13 mouse cellular contexts compared by ENCODE assay signal in genomic region chr10:25387268-25387667, GRCm38 (mm10). TPM values are rescaled to one million over a fixed set of nuclear protein-coding genes. Genes with fewer than 3 reads are reported as not detected.
DNase-seq lines count a peak whose midpoint lies in the region; ATAC-seq and TF ChIP-seq lines count a peak whose summit lies in the region.
"Had no signal": no experiment of that assay in that cellular context is flagged by ENCODE, and none has a peak within 500 bp of the region (broad histone marks: within the 10 kb centered on the region; RNA-seq: fewer than 3 reads in every experiment).

No protein-coding gene starts in this region.

- DNase-seq in heart, postnatal 4 days, result no peak
- DNase-seq in thymus, adult 2 months, result peak; percentile 31
- no peak for DNase-seq in thymus, postnatal 4 days
- DNase-seq in heart, postnatal 0 days (ENCODE audit: low spot score), result no peak
- DNase-seq in adrenal gland, postnatal 25 days, result no peak
- DNase-seq in urinary bladder, adult 2 months (ENCODE audit: low spot score), result no peak
- DNase-seq in adrenal gland, postnatal 4 days (ENCODE audit: low spot score in 2 of 2), result no peak
- DNase-seq: cerebellum, adult 11-12 months; liver, embryonic 13.5 days; right cerebral cortex, postnatal 25 days had no signal

- ATAC-seq in heart, embryonic 13.5 days (ENCODE audit: extremely low read depth, insufficient number of reproducible peaks, low FRiP score, low TSS enrichment), result no peak; the same call in 1 of the 2 replicates
- ATAC-seq in heart, postnatal 0 days (ENCODE audit: insufficient read depth, low read depth), result no peak

- peaks cover 64% of the 10 kb centered on the region for H3K4me1 ChIP-seq in heart, embryonic 13.5 days
- peaks cover 14% of the 10 kb centered on the region for H3K4me1 ChIP-seq in thymus, adult 2 months (replicated peaks; ENCODE audit: control insufficient read depth, insufficient read depth, low read length)
- H3K4me1 ChIP-seq in heart, postnatal 0 days (ENCODE audit: control insufficient read depth, insufficient read depth), result peaks cover 17% of the 10 kb centered on the region; the same call in 1 of the 2 replicates

- no peaks in the 10 kb centered on the region for H3K27me3 ChIP-seq in heart, embryonic 13.5 days (replicated peaks)
- H3K27me3 ChIP-seq in thymus, adult 2 months (ENCODE audit: control insufficient read depth, insufficient read depth, low read length), result no peaks in the 10 kb centered on the region
- no peaks in the 10 kb centered on the region for H3K27me3 ChIP-seq in heart, postnatal 0 days (ENCODE audit: control insufficient read depth, insufficient read depth, low read length)
- H3K27me3 ChIP-seq: intestine, embryonic 15.5 days; liver, embryonic 13.5 days had no signal

- H3K4me3 ChIP-seq in heart, embryonic 13.5 days, result no peak overlapping the region
- H3K4me3 ChIP-seq in thymus, adult 2 months (ENCODE audit: control insufficient read depth, insufficient read depth, low read length), result no peak overlapping the region
- no peak overlapping the region for H3K4me3 ChIP-seq in heart, postnatal 0 days (ENCODE audit: low read depth, low read length)
- H3K4me3 ChIP-seq: intestine, embryonic 15.5 days; liver, embryonic 13.5 days; myocyte had no signal

- H3K27ac ChIP-seq in heart, embryonic 13.5 days (replicated peaks), result peak overlapping the region; percentile 67
- no peak overlapping the region for H3K27ac ChIP-seq in thymus, adult 2 months (ENCODE audit: control insufficient read depth, insufficient read depth, low read length)
- peak overlapping the region; percentile 18; the same call in 1 of the 2 replicates for H3K27ac ChIP-seq in heart, postnatal 0 days (ENCODE audit: low read depth)
- H3K27ac ChIP-seq: intestine, embryonic 15.5 days; liver, embryonic 13.5 days had no signal

- TF ChIP-seq CTCF in thymus, adult 2 months (IDR thresholded peaks at IDR 0.05; ENCODE audit: borderline replicate concordance, control insufficient read depth, extremely low read depth, insufficient read depth, low read length, poor library complexity), result no peak
- TF ChIP-seq CTCF in heart, postnatal 0 days (IDR thresholded peaks at IDR 0.05; ENCODE audit: low read depth), result no peak

- 22% methylated on average over 4 of the region's 4 CpGs for WGBS in heart, embryonic 13.5 days
- WGBS in thymus, adult 2 months, result 12% methylated on average over 4 of the region's 4 CpGs
- WGBS in heart, postnatal 0 days, result 43% methylated on average over 4 of the region's 4 CpGs

- no peak overlapping the region for H3K9ac ChIP-seq in heart, embryonic 13.5 days
- no peak overlapping the region for H3K9ac ChIP-seq in heart, postnatal 0 days (replicated peaks; ENCODE audit: low read depth, low read length)
- H3K9ac ChIP-seq: intestine, embryonic 15.5 days; liver, embryonic 13.5 days had no signal

- TF ChIP-seq POLR2A in thymus, adult 2 months (IDR thresholded peaks at IDR 0.05; ENCODE audit: control insufficient read depth, extremely low read depth, insufficient read depth, low read length, poor library complexity), result no peak

- H3K9me3 ChIP-seq in heart, embryonic 13.5 days, result no peaks in the 10 kb centered on the region
- no peaks in the 10 kb centered on the region for H3K9me3 ChIP-seq in heart, postnatal 0 days (replicated peaks; ENCODE audit: control insufficient read depth, low read length)
- H3K9me3 ChIP-seq: intestine, embryonic 15.5 days; liver, embryonic 13.5 days had no signal

- 0 out of 2 replicates have a peak overlapping the region, but pooled peaks have one; percentile 19 for H3K4me2 ChIP-seq in heart, embryonic 13.5 days
- no peak overlapping the region for H3K4me2 ChIP-seq in heart, postnatal 0 days (ENCODE audit: low read depth, low read length)
- H3K4me2 ChIP-seq: intestine, embryonic 15.5 days; liver, embryonic 13.5 days had no signal

- peaks cover 5% of the 10 kb centered on the region; the same call in 1 of the 2 replicates for H3K36me3 ChIP-seq in heart, embryonic 13.5 days
- no peaks in the 10 kb centered on the region for H3K36me3 ChIP-seq in thymus, adult 2 months (ENCODE audit: control insufficient read depth, insufficient read depth, low read length)
- H3K36me3 ChIP-seq in heart, postnatal 0 days (replicated peaks; ENCODE audit: control insufficient read depth, insufficient read depth, low read length), result no peaks in the 10 kb centered on the region
- H3K36me3 ChIP-seq: intestine, embryonic 15.5 days; liver, embryonic 13.5 days had no signal

- no peak for TF ChIP-seq EP300 in heart, postnatal 0 days (IDR thresholded peaks at IDR 0.05; ENCODE audit: low read depth)

RNA-seq across cellular contexts. Expression of gene Epb41l2, which starts 27.7 kb away (rescaled TPM):
- polyA plus RNA-seq in heart, embryonic 13.5 days (2015; fragmentation: Nextera tagmentation; extraction: Ambion mirVana), result 42.9 and 45.8 TPM in 2 replicates
- 10 to 100 TPM; 90.5 to 91.5 TPM for total RNA-seq in heart, postnatal 4 days (2021)
- 47.5 and 52.5 TPM in 2 replicates for polyA plus RNA-seq in thymus, adult 2 months (2012; rRNA removed)
- 34.6 and 50.1 TPM in 2 replicates for total RNA-seq in heart, postnatal 0 days (2014; rRNA removed; ENCODE audit: low replicate concordance)
- 21.6 and 25.5 TPM in 2 replicates for polyA plus RNA-seq in heart, postnatal 0 days (2015; fragmentation: Nextera tagmentation; extraction: Ambion mirVana)
- 70.7 and 82.6 TPM in 2 replicates for total RNA-seq in adrenal gland, postnatal 25 days (2021)
- 77.6 and 88.4 TPM in 2 replicates for polyA plus RNA-seq in urinary bladder, adult 2 months (2012; rRNA removed)
- 100 to 1,000 TPM in 1 of 2 experiments, 10 to 100 TPM in 1; 99.1 to 109 TPM for total RNA-seq in adrenal gland, postnatal 4 days (2021)
